Mouse (Mus musculus): ENCODE data around the gene Plcl1. TPM values are rescaled to one million over a fixed set of nuclear protein-coding genes. Genes with fewer than 3 reads are reported as not detected.

The Plcl1 gene
- polyA plus RNA-seq, 1 experiment from 2014 or later, result 0.25 TPM

- ATAC-seq, result no peak
- no peak overlapping the region for H3K9ac ChIP-seq (replicated peaks)
- whole genome bisulfite sequencing (ENCODE audit: insufficient replicate concordance), result 85% methylated on average over 3 of the region's 3 CpGs
These were observed 24.9 kb downstream of the Plcl1 start for GRCm38 (mm10) chr1:55430587-55430986.

GRCm38 (mm10) chr1:55436589-55436988 lies 30.9 kb downstream of the Plcl1 start:
- H3K9me3 ChIP-seq (ENCODE audit: low read length), result no peaks in the 10 kb centered on the region
- no peaks in the 10 kb centered on the region for H3K4me1 ChIP-seq (ENCODE audit: insufficient read depth)
- no peak overlapping the region for H3K4me2 ChIP-seq (ENCODE audit: low read depth, low read length)
- no peaks in the 10 kb centered on the region for H3K27me3 ChIP-seq (ENCODE audit: insufficient read depth, low read length)
- no peak for TF ChIP-seq EP300 (IDR thresholded peaks at IDR 0.05; ENCODE audit: low read depth)
- TF ChIP-seq CTCF (IDR thresholded peaks at IDR 0.05; ENCODE audit: low read depth), result no peak
- ATAC-seq (no peak), DNase-seq (no peak)
- no peaks in the 10 kb centered on the region for H3K36me3 ChIP-seq (replicated peaks; ENCODE audit: insufficient read depth, low read length)
- H3K4me3 ChIP-seq (ENCODE audit: low read depth, low read length), result no peak overlapping the region
- WGBS (ENCODE audit: insufficient replicate concordance), result 34% methylated on average over 5 of the region's 5 CpGs
- no peak overlapping the region for H3K9ac ChIP-seq (replicated peaks)
- H3K27ac ChIP-seq (ENCODE audit: low read depth), result no peak overlapping the region

More at GRCm38 (mm10) chr1:55430587-55430986, 24.9 kb downstream of the Plcl1 start:
- no peaks in the 10 kb centered on the region for H3K36me3 ChIP-seq (replicated peaks; ENCODE audit: insufficient read depth, low read length)
- TF ChIP-seq CTCF (IDR thresholded peaks at IDR 0.05; ENCODE audit: low read depth), result no peak
- TF ChIP-seq EP300 (IDR thresholded peaks at IDR 0.05; ENCODE audit: low read depth), result no peak
- no peaks in the 10 kb centered on the region for H3K27me3 ChIP-seq (ENCODE audit: insufficient read depth, low read length)
- no peaks in the 10 kb centered on the region for H3K4me1 ChIP-seq (ENCODE audit: insufficient read depth)
- no peak overlapping the region for H3K4me2 ChIP-seq (ENCODE audit: low read depth, low read length)
- H3K27ac ChIP-seq (ENCODE audit: low read depth), result no peak overlapping the region
- DNase-seq, result no peak
- H3K9me3 ChIP-seq (ENCODE audit: low read length), result no peaks in the 10 kb centered on the region
- no peak overlapping the region for H3K4me3 ChIP-seq (ENCODE audit: low read depth, low read length)

- no peaks in the 10 kb centered on the region for H3K27me3 ChIP-seq (ENCODE audit: insufficient read depth, low read length)
- DNase-seq (no peak), ATAC-seq (no peak)
- H3K9ac ChIP-seq (replicated peaks), result no peak overlapping the region
- no peak for TF ChIP-seq CTCF (IDR thresholded peaks at IDR 0.05; ENCODE audit: low read depth)
- TF ChIP-seq EP300 (IDR thresholded peaks at IDR 0.05; ENCODE audit: low read depth), result no peak
- H3K9me3 ChIP-seq (ENCODE audit: low read length), result no peaks in the 10 kb centered on the region
- H3K4me2 ChIP-seq (ENCODE audit: low read depth, low read length), result no peak overlapping the region
- WGBS (ENCODE audit: insufficient replicate concordance), result 51% methylated on average over 8 of the region's 8 CpGs
- H3K4me3 ChIP-seq (ENCODE audit: low read depth, low read length), result no peak overlapping the region
- no peaks in the 10 kb centered on the region for H3K4me1 ChIP-seq (ENCODE audit: insufficient read depth)
- H3K36me3 ChIP-seq (replicated peaks; ENCODE audit: insufficient read depth, low read length), result no peaks in the 10 kb centered on the region
- no peak overlapping the region for H3K27ac ChIP-seq (ENCODE audit: low read depth)
These were observed 31.4 kb downstream of the Plcl1 start for GRCm38 (mm10) chr1:55437095-55437494.

GRCm38 (mm10) chr1:55438617-55439016 lies 32.9 kb downstream of the Plcl1 start:
- H3K4me3 ChIP-seq (ENCODE audit: low read depth, low read length), result no peak overlapping the region
- no peaks in the 10 kb centered on the region for H3K27me3 ChIP-seq (ENCODE audit: insufficient read depth, low read length)
- H3K4me2 ChIP-seq (ENCODE audit: low read depth, low read length), result no peak overlapping the region
- H3K4me1 ChIP-seq (ENCODE audit: insufficient read depth), result no peaks in the 10 kb centered on the region
- H3K9ac ChIP-seq (replicated peaks), result no peak overlapping the region
- no peaks in the 10 kb centered on the region for H3K36me3 ChIP-seq (replicated peaks; ENCODE audit: insufficient read depth, low read length)
- H3K9me3 ChIP-seq (ENCODE audit: low read length), result no peaks in the 10 kb centered on the region
- DNase-seq, result no peak
- WGBS (ENCODE audit: insufficient replicate concordance), result 75% methylated on average over 4 of the region's 4 CpGs
- TF ChIP-seq EP300 (IDR thresholded peaks at IDR 0.05; ENCODE audit: low read depth) (no peak), CTCF (IDR thresholded peaks at IDR 0.05; ENCODE audit: low read depth) (no peak)
- no peak overlapping the region for H3K27ac ChIP-seq (ENCODE audit: low read depth)
- no peak for ATAC-seq

GRCm38 (mm10) chr1:55445043-55445688 lies 39.4 kb downstream of the Plcl1 start:
- TF ChIP-seq CTCF (IDR thresholded peaks at IDR 0.05; ENCODE audit: low read depth) (no peak), EP300 (IDR thresholded peaks at IDR 0.05; ENCODE audit: low read depth) (no peak)
- Histone ChIP-seq H3K4me3 (ENCODE audit: low read depth, low read length) (no peak overlapping the region), H3K9ac (replicated peaks) (no peak overlapping the region), H3K27me3 (ENCODE audit: insufficient read depth, low read length) (no peaks in the 10 kb centered on the region), H3K27ac (ENCODE audit: low read depth) (no peak overlapping the region), H3K4me1 (ENCODE audit: insufficient read depth) (no peaks in the 10 kb centered on the region), H3K4me2 (ENCODE audit: low read depth, low read length) (no peak overlapping the region), H3K36me3 (replicated peaks; ENCODE audit: insufficient read depth, low read length) (no peaks in the 10 kb centered on the region), H3K9me3 (ENCODE audit: low read length) (no peaks in the 10 kb centered on the region)
- WGBS (ENCODE audit: insufficient replicate concordance), result 58% methylated on average over 6 of the region's 6 CpGs
- DNase-seq, result no peak
- no peak for ATAC-seq

- Histone ChIP-seq H3K27ac (ENCODE audit: low read depth) (no peak overlapping the region), H3K4me3 (ENCODE audit: low read depth, low read length) (no peak overlapping the region), H3K9me3 (ENCODE audit: low read length) (no peaks in the 10 kb centered on the region), H3K9ac (replicated peaks) (no peak overlapping the region), H3K36me3 (replicated peaks; ENCODE audit: insufficient read depth, low read length) (no peaks in the 10 kb centered on the region), H3K4me2 (ENCODE audit: low read depth, low read length) (no peak overlapping the region), H3K27me3 (ENCODE audit: insufficient read depth, low read length) (no peaks in the 10 kb centered on the region), H3K4me1 (ENCODE audit: insufficient read depth) (no peaks in the 10 kb centered on the region)
- WGBS (ENCODE audit: insufficient replicate concordance), result 40% methylated on average over 3 of the region's 3 CpGs
- DNase-seq (no peak), ATAC-seq (no peak)
- TF ChIP-seq EP300 (IDR thresholded peaks at IDR 0.05; ENCODE audit: low read depth) (no peak), CTCF (IDR thresholded peaks at IDR 0.05; ENCODE audit: low read depth) (no peak)
These were observed 39.9 kb downstream of the Plcl1 start for GRCm38 (mm10) chr1:55445689-55446044.

All from liver, postnatal 0 days (tissue).